Comparison of ENCODE assay signal across 8 mouse cellular contexts in the genomic region with DNA sequence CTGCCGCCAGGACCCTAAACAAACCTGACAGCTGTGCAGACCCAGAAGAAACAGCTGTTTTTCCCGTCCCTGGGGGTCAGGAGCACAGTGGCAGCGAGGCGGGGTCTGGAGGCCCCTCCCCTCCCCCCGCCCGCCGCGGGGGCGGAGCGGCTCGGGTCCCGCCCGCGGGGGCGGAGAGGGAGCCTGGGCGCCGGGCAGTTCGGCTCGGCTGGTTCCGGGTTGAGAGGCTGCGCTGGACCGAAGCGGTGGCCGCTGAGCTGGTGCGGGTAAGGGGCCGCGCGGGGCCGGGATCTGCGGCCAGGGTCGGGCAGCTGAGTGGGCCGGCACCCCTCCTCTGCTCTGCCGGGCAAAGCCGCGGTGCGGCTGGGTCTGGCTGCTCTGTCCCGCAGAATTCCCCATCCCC. TPM values are rescaled to one million over a fixed set of nuclear protein-coding genes. Genes with fewer than 3 reads are reported as not detected.
DNase-seq lines count a peak whose midpoint lies in the region; TF ChIP-seq lines count a peak whose summit lies in the region.

A gene (plus strand): TSS at position 202 of the 403 bp plus-strand sequence.

- H3K27ac ChIP-seq in ES-E14 (ENCODE audit: insufficient read depth, low read depth, low read length, poor library complexity, severe bottlenecking): no peak within 1 kb of the TSS

- H3K4me3 ChIP-seq in ES-E14 (ENCODE audit: insufficient read depth in 1 of 2, low read depth in 1 of 2, low read length in 2 of 2, poor library complexity in 1 of 2, severe bottlenecking in 1 of 2): peak within 1 kb of the TSS; percentile 76 to 81

- peaks cover 0 to 9% of the 10 kb centered on the region in 2 experiments; a peak in 2 of 4 replicates for H3K4me1 ChIP-seq in ES-E14 (ENCODE audit: control insufficient read depth in 2 of 2, insufficient read depth in 2 of 2, low read length in 2 of 2, poor library complexity in 1 of 2)

- H3K9ac ChIP-seq in ES-E14 (ENCODE audit: insufficient read depth, low read depth, low read length, poor library complexity, severe bottlenecking): peak within 1 kb of the TSS; percentile 61

- no peak for DNase-seq in ES-E14 (ENCODE audit: low read depth, low spot score)
- DNase-seq in cerebellum, adult 11-12 months: peak; percentile 87
- DNase-seq in forelimb bud, embryonic 11.5 days (ENCODE audit: low read depth, low spot score): peak; percentile 68
- peak; percentile 85 for DNase-seq in heart, postnatal 4 days
- peak; percentile 72 for DNase-seq in layer of hippocampus, adult 9-11 months
- DNase-seq in lung, postnatal 10 days: peak; percentile 87
- peak; percentile 86 for DNase-seq in ovary, postnatal 36 days (ENCODE audit: low spot score)
- DNase-seq in thymus, postnatal 25 days: peak; percentile 72

- no peaks in the 10 kb centered on the region for H3K36me3 ChIP-seq in ES-E14 (ENCODE audit: control insufficient read depth, insufficient read depth, low read length, poor library complexity, severe bottlenecking)

- H3K9me3 ChIP-seq in ES-E14 (ENCODE audit: control insufficient read depth, insufficient read depth, low read depth, low read length): no peaks in the 10 kb centered on the region

- in situ Hi-C loops in ES-E14 (cut with MboI; ENCODE audit: low sequenced_read_pairs in 2 of 2, unreplicated experiment in 2 of 2): no loop called here

TF ChIP-seq in ES-E14, 5 proteins besides CTCF, POLR2A, EP300 and RAD21:
- TF ChIP-seq CHD2 (IDR thresholded peaks at IDR 0.05; ENCODE audit: low read depth, low read length): no peak

RNA-seq across cellular contexts. Expression of the gene that starts here (rescaled TPM):
- total RNA-seq in ES-E14 (2012; rRNA removed): 0.54 and 0.69 TPM in 2 replicates
- 1 to 10 TPM; 3.2 to 3.7 TPM for total RNA-seq in heart, postnatal 4 days (2021)
